Mouse (Mus musculus): Measurements from ENCODE around the gene Nfkbie. TPM values are rescaled to one million over a fixed set of nuclear protein-coding genes. Genes with fewer than 3 reads are reported as not detected.

Nfkbie gene
- total and polyA plus RNA-seq, 3 experiments = 78.7 to 136 (median 90.0) TPM

DNA sequence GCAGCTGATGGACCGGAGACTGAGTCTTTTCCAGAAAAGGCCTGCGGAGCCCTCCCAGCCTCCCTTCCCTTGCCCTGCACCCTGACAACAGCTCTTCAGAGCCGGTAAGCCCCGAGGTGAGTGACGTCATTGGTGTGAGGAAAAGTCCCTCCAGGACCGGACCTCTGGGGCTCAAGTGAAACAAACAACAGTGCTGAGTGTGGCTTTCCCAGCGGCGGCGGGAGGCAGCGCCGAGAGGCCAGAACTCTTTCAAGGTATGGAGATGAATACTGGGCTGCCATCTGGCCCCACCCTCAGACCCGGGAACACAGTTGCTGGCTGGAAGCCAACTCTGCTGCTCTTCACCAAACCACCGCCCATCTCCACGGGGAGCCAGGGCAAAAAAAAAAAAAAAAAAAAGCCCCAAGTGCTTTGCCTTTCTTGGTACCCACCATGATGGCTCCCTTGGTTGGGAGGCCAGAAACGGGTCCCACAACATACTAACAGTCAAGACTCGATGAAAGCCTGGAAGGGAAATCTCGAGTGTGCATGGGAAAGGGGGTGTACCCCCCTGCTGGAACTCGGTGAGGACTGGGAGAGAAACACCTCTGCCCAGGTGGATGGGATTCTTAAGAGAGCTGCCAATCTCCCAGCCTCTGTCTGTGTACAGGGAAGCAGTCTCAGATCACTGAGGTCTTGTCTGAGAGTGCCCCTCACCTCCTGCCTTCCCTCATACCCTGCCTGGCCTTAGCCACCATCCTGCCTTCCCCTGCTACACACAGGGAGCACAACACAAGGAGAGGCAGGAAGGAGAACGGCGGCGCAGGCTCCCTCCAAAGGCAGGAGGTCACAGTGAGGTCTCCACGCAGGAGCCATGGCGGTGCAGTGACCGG, 11.3 kb upstream of the Nfkbie start:
- Histone ChIP-seq H3K4me3 (replicated peaks in 1 of 3; ENCODE audit: low read depth in 2 of 3, low read length in 2 of 3, poor library complexity in 1 of 3) (peak overlapping the region in 1 of 3 experiments; percentile 26), H3K27me3 (replicated peaks) (peaks cover 47% of the 10 kb centered on the region), H3K4me1 (ENCODE audit: control insufficient read depth in 1 of 2, insufficient read depth in 2 of 2) (peaks cover 16% of the 10 kb centered on the region in 2 experiments), H3K27ac (ENCODE audit: insufficient read depth, low read depth) (no peak overlapping the region), H3K9ac (ENCODE audit: insufficient read depth, low read depth) (peak overlapping the region; percentile 2; the same call in 1 of the 2 replicates), H3K4me2 (ENCODE audit: insufficient read depth, low read depth, poor library complexity, severe bottlenecking) (peak overlapping the region; percentile 44; the same call in 1 of the 2 replicates), H3K9me3 (replicated peaks; ENCODE audit: low read length) (peaks cover 2% of the 10 kb centered on the region), H3K79me2 (replicated peaks; ENCODE audit: control insufficient read depth, extremely low read depth, insufficient read depth, poor library complexity, severe bottlenecking) (no peaks in the 10 kb centered on the region), H3K36me3 (replicated peaks in 1 of 2; ENCODE audit: control insufficient read depth in 1 of 2, insufficient read depth in 1 of 2, low read length in 1 of 2) (no peaks in the 10 kb centered on the region)
- TF ChIP-seq POLR2A (IDR thresholded peaks at IDR 0.05; ENCODE audit: low read depth, low read length) = no peak
- no peak for TF ChIP-seq SIN3A (IDR thresholded peaks at IDR 0.05; ENCODE audit: low read length)
- no peak for TF ChIP-seq CTCF (conservative IDR thresholded peaks at IDR 0.05 in 1 of 2, IDR thresholded peaks at IDR 0.05 in 1 of 2; ENCODE audit: low read depth in 2 of 2, low read length in 2 of 2)
- TF ChIP-seq USF2 (conservative IDR thresholded peaks at IDR 0.05; ENCODE audit: low read depth, low read length) = no peak
- 0 out of 2 replicates have a peak, but pooled peaks have one; percentile 6 for TF ChIP-seq JUN (IDR thresholded peaks at IDR 0.05; ENCODE audit: insufficient read depth, low read depth, low read length)
- TF ChIP-seq MEF2A (IDR thresholded peaks at IDR 0.05; ENCODE audit: borderline replicate concordance, low read depth, low read length) = no peak
- no peak for TF ChIP-seq MXI1 (IDR thresholded peaks at IDR 0.05; ENCODE audit: low read depth, low read length)
- no peak for TF ChIP-seq POLR2AphosphoS2 (IDR thresholded peaks at IDR 0.05; ENCODE audit: low read depth, low read length)
- TF ChIP-seq IRF4 (IDR thresholded peaks at IDR 0.05; ENCODE audit: low read depth, low read length) = peak; percentile 51; the same call in 1 of the 2 replicates
- no peak for TF ChIP-seq TCF12 (IDR thresholded peaks at IDR 0.05; ENCODE audit: low read depth, low read length)
- TF ChIP-seq KAT2A (IDR thresholded peaks at IDR 0.05; ENCODE audit: insufficient replicate concordance, low read length) = no peak
- TF ChIP-seq EP300 (IDR thresholded peaks at IDR 0.05; ENCODE audit: low read length) = no peak
- TF ChIP-seq ZKSCAN1 (IDR thresholded peaks at IDR 0.05; ENCODE audit: borderline replicate concordance, low read depth, low read length) = no peak
- no peak; the same call in 1 of the 2 replicates for TF ChIP-seq ETS1 (conservative IDR thresholded peaks at IDR 0.05; ENCODE audit: low read depth, low read length)
- no peak for TF ChIP-seq PAX5 (IDR thresholded peaks at IDR 0.05; ENCODE audit: low read length)
- no peak for TF ChIP-seq MYC (IDR thresholded peaks at IDR 0.05; ENCODE audit: low read depth, low read length)
- TF ChIP-seq JUND (conservative IDR thresholded peaks at IDR 0.05; ENCODE audit: low read depth, low read length) = no peak
- no peak for TF ChIP-seq RAD21 (IDR thresholded peaks at IDR 0.05; ENCODE audit: low read depth, low read length)
- no peak for TF ChIP-seq MAFK (IDR thresholded peaks at IDR 0.05; ENCODE audit: insufficient replicate concordance, low read length)
- peak; percentile 84 for TF ChIP-seq ZNF384 (IDR thresholded peaks at IDR 0.05; ENCODE audit: low read depth, low read length)
- in situ Hi-C loops (cut with MboI; ENCODE audit: low pct_ligation_motif_present, low pct_unique_long_range_greater_than_20kb, low sequenced_read_pairs) = no loop called here
- DNase-seq (ENCODE audit: extremely low read depth) = no peak
- dilution Hi-C loops (cut with MboI; ENCODE audit: extremely low pct_ligation_motif_present, extremely low pct_unique_long_range_greater_than_20kb, low sequenced_read_pairs) = no loop called here

Measured in CH12.LX (cell line).